Mouse (Mus musculus) embryonic stem cell, embryonic (primary cell): ENCODE measurements around the gene Psenen.

Experiments used
- CTCF ChIA-PET, 4 experiments: fragments of 300-600 bp in 2 of 4; fragments of 350-600 bp in 2 of 4; sonication (Branson Sonifier 250); formaldehyde crosslinking; loops; one replicate each; lab custom pipeline; 2022; ENCODE audit warnings: inconsistent platforms in 2 of 4; lab: Charles Lee
- POLR2A ChIA-PET, 4 experiments: fragments of 300-600 bp in 2 of 4; fragments of 350-600 bp in 2 of 4; sonication (Branson Sonifier 250); formaldehyde crosslinking; loops; one replicate each; lab custom pipeline; 2022; ENCODE audit warnings: antibody characterized with exemption in 4 of 4, inconsistent platforms in 1 of 4; lab: Charles Lee

The Psenen gene

DNA sequence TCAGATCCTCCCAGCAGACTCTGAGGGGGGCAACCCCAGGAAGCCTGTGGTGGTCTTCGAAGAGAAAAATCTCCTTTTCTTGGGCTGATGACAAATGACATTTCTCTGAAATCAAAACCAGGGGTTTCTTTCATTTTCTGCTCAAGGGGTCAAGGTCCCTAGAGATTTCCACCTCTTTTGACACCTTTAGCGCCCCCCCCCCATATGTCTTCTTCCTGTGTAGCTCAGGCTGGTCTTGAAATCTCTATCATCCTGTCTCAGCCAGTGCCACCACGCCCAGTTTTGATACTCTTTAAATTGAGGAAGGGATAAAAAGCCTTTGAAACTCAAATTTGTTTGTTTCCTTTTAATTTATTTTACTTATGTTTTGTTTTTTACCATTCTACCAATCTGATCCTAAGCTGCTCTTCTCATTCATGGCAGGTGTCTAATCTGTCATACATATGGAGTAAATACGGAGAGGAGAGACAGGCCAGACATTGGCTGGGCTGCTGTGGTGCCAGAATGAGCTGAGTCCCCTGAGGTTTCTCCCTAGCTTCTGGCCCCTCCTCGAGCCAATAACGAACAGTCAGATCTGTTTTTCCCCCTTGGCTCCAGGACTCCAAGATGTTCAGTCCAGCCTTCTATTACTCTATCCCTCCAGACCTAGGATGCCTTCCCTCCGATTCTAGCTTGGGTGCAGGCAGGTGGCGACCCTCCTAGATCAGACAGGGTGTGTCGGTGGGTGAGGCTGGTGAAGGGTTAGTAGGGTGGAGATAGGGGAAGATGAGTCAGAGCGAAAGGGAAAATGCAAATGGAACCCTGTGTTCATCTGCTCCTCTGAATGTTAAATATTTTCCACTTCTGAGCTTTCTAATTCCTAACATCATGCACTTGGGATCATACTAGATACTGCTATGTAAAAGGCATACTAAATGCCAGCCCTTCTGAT is 30.4 kb upstream of the Psenen start:
- ChIA-PET POLR2A (interaction anchor here in 3 of 4 experiments (0.6 to 8.4 kb wide), 13 partner anchors 9 to 76 kb away, joined by 3 to 85 read pairs (median 5); partner anchors contain the start of genes Cox6b1 (in 1 of the 3) and Upk1a (in 1 of the 3)), CTCF (interaction anchor here (0.7 to 6.8 kb wide), 4 partner anchors 14 to 266 kb away, joined by 3 to 43 read pairs (median 7); no protein-coding TSS in a partner anchor)

- POLR2A ChIA-PET: interaction anchor here in 3 of 4 experiments (0.5 to 8.4 kb wide), 17 partner anchors 8 to 158 kb away, joined by 3 to 85 read pairs (median 6); partner anchors contain the start of genes Cox6b1 (in 2 of the 3), Haus5 (in 1 of the 3), Hspb6 (in 1 of the 3) and Proser3 (in 1 of the 3)
- CTCF ChIA-PET: interaction anchor here in 3 of 4 experiments (0.5 to 6.8 kb wide), 9 partner anchors 13 to 409 kb away, joined by 3 to 43 read pairs (median 5); partner anchors contain the start of gene Cox7a1 (in 1 of the 3)
Measured at GRCm38 (mm10) chr7:30592772-30593423, 29.5 kb upstream of the Psenen start.

- POLR2A ChIA-PET: interaction anchor here (0.8 to 8.4 kb wide), 19 partner anchors 8 to 311 kb away, joined by 3 to 85 read pairs (median 4); partner anchors contain the start of genes Cox6b1 (in 2 of the 4), Thap8 (in 1 of the 4), Upk1a (in 1 of the 4) and Wdr62 (in 1 of the 4)
- CTCF ChIA-PET: interaction anchor here in 3 of 4 experiments (1.0 to 6.8 kb wide), 9 partner anchors 11 to 407 kb away, joined by 3 to 43 read pairs (median 9); partner anchors contain the start of genes Cox7a1 (in 1 of the 3) and Upk1a (in 1 of the 3)
Measured at GRCm38 (mm10) chr7:30591605-30591951, 28.2 kb upstream of the Psenen start.

DNA sequence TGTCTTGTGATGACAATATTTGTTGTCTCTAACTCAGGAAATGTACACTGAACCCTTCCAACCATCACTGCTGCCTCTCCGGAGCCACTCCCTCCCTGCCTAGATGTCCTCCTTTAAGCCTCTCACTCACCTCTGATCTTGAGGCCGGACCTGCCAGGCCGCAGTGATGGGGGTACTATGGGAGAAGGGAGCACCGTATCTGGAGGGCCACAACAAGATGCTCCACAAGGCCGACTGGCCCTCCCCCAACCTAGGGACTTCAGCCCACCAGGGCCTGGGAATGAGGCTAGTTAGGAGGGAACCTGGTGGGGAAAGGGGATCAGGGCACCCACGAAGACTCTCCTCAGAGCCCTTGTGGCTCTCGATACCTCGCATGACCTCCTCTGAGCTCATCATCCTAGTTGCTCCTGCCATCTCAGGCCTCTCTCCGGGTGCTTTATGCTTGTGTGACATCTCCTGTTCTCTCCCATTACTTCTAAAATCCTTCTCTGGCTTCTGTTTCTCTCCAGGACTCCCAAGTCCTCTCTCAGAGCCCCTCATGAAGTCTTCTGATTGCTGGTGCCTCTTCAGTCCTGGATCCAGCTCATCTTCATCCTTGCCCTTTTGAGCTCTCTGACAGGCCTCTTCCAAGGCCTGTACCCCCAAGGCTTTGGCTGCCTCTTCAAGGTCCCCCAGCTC is 27.6 kb upstream of the Psenen start:
- CTCF ChIA-PET: interaction anchor here (0.5 to 6.8 kb wide), 9 partner anchors 12 to 349 kb away, joined by 3 to 43 read pairs (median 7); partner anchors contain the start of gene Upk1a (in 1 of the 4)
- POLR2A ChIA-PET: interaction anchor here in 3 of 4 experiments (0.8 to 8.4 kb wide), 15 partner anchors 9 to 311 kb away, joined by 3 to 85 read pairs (median 4); partner anchors contain the start of genes Thap8 (in 2 of the 3), Wdr62 (in 2 of the 3), Cox6b1 (in 1 of the 3) and Upk1a (in 1 of the 3)

DNA sequence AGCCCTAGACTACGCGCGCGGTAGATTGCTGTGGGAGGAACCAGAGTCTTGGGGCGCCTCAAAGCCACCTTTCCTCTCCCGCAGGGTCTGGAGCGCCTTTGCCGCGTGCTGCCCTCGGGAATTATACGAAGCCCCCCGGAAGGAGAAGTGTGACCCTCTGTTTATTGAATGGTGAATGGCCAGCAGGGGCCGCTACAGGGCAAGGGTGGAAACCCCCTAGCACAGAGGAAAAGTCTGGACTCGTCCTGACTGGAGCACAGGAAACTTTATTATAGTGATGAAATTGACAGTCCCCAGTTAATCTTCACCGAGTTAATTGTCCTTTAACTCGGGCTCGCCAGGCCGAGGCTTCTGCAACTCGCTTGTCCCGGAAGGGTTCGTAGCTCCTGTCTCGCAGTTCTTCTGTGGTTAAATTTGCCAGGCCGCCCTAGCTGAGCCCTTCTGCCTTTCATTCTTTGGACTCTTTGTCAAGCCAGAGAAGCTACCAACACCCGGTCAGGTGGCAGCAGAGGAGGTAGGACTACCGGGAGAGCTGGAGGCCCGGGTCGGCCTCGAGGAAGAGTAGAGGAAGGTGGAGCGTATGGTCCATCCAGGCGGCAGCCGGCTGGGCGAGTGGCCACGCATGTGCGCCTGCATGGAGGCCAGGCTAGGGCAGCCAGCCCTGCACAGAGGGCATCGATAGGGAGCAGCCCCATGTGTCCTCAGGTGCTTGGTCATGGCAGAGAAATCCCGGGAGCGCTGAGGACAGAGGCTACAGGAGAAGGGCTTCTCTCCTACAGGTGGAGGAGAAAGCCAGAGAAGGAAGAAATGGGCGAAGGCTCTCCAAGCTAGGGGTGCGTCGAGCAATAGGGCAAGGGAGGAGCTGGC is 26.2 kb upstream of the Psenen start:
- CTCF ChIA-PET: interaction anchor here (0.5 to 6.8 kb wide), 22 partner anchors 9 to 508 kb away, joined by 3 to 43 read pairs (median 3); partner anchors contain the start of genes Zbtb32 (in 2 of the 4) and Upk1a (in 1 of the 4)

DNA sequence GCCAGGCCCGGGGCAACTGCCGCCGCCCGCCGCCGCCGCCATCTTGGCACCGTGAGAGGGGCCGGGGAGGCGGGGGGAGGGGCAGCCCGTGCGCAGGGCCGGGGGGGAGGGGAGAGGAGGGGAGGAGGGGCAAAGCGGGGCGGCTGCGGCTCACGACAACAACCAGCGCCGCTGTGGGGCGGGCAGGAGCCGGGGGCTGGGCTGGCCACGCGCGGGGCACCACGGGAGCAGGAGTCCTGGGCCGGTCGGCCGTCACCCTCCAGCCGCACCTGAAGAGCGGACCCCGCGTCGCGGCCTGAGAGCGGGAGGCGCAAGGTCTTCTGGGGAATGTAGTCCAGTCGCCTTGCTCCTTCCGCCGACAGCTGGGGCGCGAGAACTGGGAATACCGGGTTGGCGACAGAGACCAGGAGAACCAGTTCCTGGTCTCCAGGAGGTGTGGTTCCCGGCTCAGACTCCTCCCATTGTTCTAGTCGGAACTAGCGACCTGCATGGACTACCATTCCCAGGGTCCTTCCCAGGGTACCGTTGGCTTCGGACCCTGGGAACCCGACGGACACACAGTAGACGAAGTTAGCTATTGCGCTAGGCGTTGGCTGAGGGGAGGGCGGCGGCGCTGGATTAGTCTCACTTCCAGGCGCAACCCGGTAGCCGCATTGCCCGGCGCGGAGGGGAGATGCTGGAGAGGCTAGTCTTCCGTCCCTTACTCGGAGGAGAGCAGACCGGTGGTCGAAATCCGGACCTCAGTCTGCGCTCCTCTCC is 25.4 kb upstream of the Psenen start, which contains the start of gene Kmt2b:
TSS of gene Kmt2b (minus strand) at position 51 of the 759 bp plus-strand sequence.
- POLR2A ChIA-PET: interaction anchor here (0.5 to 12.5 kb wide), 40 partner anchors 9 to 368 kb away, joined by 3 to 149 read pairs (median 5); partner anchors contain the start of genes Wdr62 (in 3 of the 4), Zbtb32 (in 3 of the 4), Cox6b1 (in 2 of the 4) and Gm49396 (in 2 of the 4)
- CTCF ChIA-PET: interaction anchor here (0.6 to 6.8 kb wide), 17 partner anchors 9 to 509 kb away, joined by 3 to 43 read pairs (median 5); partner anchors contain the start of genes Zbtb32 (in 2 of the 4) and Upk1a (in 1 of the 4)

More for the DNA sequence above, 26.2 kb upstream of the Psenen start:
- POLR2A ChIA-PET: interaction anchor here (0.6 to 12.5 kb wide), 36 partner anchors 8 to 367 kb away, joined by 3 to 149 read pairs (median 5); partner anchors contain the start of genes Wdr62 (in 3 of the 4), Zbtb32 (in 3 of the 4), Cox6b1 (in 2 of the 4) and Gm49396 (in 2 of the 4)

- POLR2A ChIA-PET: interaction anchor here (0.5 to 12.5 kb wide), 41 partner anchors 9 to 1910 kb away, joined by 3 to 149 read pairs (median 5); partner anchors contain the start of genes Cox6b1 (in 3 of the 4), Zbtb32 (in 3 of the 4), Gm49396 (in 2 of the 4) and Haus5 (in 2 of the 4)
- CTCF ChIA-PET: interaction anchor here (0.6 to 6.8 kb wide), 12 partner anchors 10 to 251 kb away, joined by 3 to 43 read pairs (median 5); partner anchors contain the start of gene Zbtb32 (in 2 of the 4)
Measured at GRCm38 (mm10) chr7:30587842-30588667, 24.6 kb upstream of the Psenen start.

DNA sequence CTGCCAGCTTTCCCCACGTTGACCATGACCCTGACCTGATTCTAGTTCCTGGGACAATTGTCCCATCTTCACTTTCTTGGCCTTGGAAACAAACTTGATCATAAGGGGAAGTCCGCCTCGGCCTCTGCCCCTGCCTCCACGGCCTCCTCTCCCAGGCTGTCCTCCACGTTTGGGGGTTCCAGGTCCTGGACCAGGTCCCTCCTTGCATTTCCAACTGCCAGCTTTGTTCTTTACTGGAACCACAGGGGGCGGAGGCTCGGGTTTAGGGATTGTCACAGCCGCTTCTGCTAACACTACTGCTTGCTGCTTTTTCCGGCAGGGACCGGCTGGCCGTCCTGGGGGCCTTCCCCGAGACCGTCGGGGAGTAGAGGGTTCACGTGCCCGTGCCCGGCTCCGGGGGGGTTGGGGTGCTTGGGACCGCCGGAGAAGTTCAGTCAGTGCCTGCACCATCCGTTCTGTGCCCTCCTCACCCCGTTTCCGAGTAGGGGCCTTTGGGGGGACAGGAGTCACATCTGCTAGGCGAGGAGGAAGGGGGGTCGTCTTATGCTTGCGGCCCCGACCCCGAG is 23.1 kb upstream of the Psenen start:
- ChIA-PET POLR2A (interaction anchor here in 2 of 4 experiments (0.7 to 12.5 kb wide), 15 partner anchors 8 to 39 kb away, joined by 3 to 149 read pairs (median 4); partner anchors contain the start of genes Cox6b1 (in 1 of the 2), Gm49396 (in 1 of the 2), Hspb6 (in 1 of the 2) and Proser3 (in 1 of the 2)), CTCF (interaction anchor here in 2 of 4 experiments (0.6 to 0.7 kb wide), 2 partner anchors 18 to 22 kb away, joined by 3 to 4 read pairs; no protein-coding TSS in a partner anchor)

- ChIA-PET CTCF (interaction anchor here in 2 of 4 experiments (1.0 to 1.1 kb wide), 2 partner anchors 22 to 28 kb away, joined by 3 to 6 read pairs; partner anchors contain the start of genes Gm49396 (in 1 of the 2), Psenen (in 1 of the 2) and U2af1l4 (in 1 of the 2)), POLR2A (interaction anchor here in 3 of 4 experiments (0.6 to 12.5 kb wide), 16 partner anchors 9 to 1430 kb away, joined by 3 to 149 read pairs (median 4); partner anchors contain the start of genes Gm49396 (in 2 of the 3), Psenen (in 2 of the 3) and U2af1l4 (in 2 of the 3))
Measured at GRCm38 (mm10) chr7:30585170-30585569, 21.7 kb upstream of the Psenen start.

GRCm38 (mm10) chr7:30584339-30584738 is 20.9 kb upstream of the Psenen start:
- ChIA-PET POLR2A (interaction anchor here in 3 of 4 experiments (0.6 to 12.5 kb wide), 10 partner anchors 8 to 51 kb away, joined by 3 to 149 read pairs (median 6); partner anchors contain the start of genes Gm49396 (in 1 of the 3), Psenen (in 1 of the 3) and U2af1l4 (in 1 of the 3)), CTCF (interaction anchor here in 1 of 4 experiments (1.0 kb wide), 1 partner anchor 29 kb away, joined by 3 read pairs; no protein-coding TSS in a partner anchor)

DNA sequence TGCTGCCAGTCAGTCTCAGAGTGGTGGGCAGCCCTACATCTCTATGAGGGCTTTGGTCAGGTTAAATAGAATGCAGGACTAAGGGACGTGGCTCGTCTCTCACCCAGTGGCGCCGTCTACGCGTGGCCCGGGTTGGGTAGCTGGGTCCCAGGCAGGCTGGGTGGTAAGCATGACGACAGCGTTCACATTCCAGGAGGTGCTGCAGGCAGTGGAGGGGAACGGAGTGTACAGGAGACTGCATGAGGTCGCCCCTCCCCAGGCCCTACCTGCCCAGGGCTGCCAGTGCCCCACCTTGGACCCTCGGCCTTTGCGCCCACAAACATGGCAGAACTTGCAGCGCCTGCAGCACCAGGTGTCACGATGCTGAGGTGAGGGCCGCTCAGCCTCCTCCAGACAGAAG is 18.1 kb upstream of the Psenen start:
- ChIA-PET CTCF (interaction anchor here in 1 of 4 experiments (0.6 kb wide), 1 partner anchor 1640 kb away, joined by 3 read pairs; no protein-coding TSS in a partner anchor), POLR2A (interaction anchor here in 3 of 4 experiments (0.8 to 12.5 kb wide), 10 partner anchors 9 to 179 kb away, joined by 3 to 149 read pairs (median 5); partner anchors contain the start of genes Hspb6 (in 2 of the 3) and Proser3 (in 2 of the 3))

GRCm38 (mm10) chr7:30579950-30580349 is 16.5 kb upstream of the Psenen start:
- CTCF ChIA-PET: interaction anchor here in 1 of 4 experiments (1.3 kb wide), 1 partner anchor 28 kb away, joined by 3 read pairs; no protein-coding TSS in a partner anchor
- POLR2A ChIA-PET: interaction anchor here in 3 of 4 experiments (0.8 to 12.5 kb wide), 9 partner anchors 7 to 29 kb away, joined by 3 to 149 read pairs (median 5); partner anchors contain the start of genes Gm49396 (in 1 of the 3), Psenen (in 1 of the 3) and U2af1l4 (in 1 of the 3)
